Mouse (Mus musculus) hindbrain, embryonic 16.5 days (tissue): ENCODE measurements at regions not wholly inside any gene's neighbourhood (a gene's known extent, or its start where the extent isn't known, plus 50 kb on each side); places are given as distances from the start of the nearest gene placed in this dataset.

Experiments used
- ATAC-seq: fragments of 200-750 bp; cut with Nextera tagmentation; 2 replicates; pipeline ENCODE4 v1.8.0; 2017; ENCODE audit warnings: moderate TSS enrichment, moderate library complexity
- H3K27ac ChIP-seq: fragments of 300-500 bp; sonication (generic); 2 replicates; pipeline ENCODE4 v1.5.1; 2014; ENCODE audit warnings: low read depth, mild to moderate bottlenecking, control low read depth, low read length, moderate library complexity
- H3K27me3 ChIP-seq: fragments of 300-500 bp; sonication (generic); replicated peaks from 2 replicates; pipeline ENCODE4 v1.6.1; 2014; ENCODE audit warnings: low read length; ENCODE audit not compliant: control insufficient read depth, insufficient read depth
- H3K36me3 ChIP-seq: fragments of 300-500 bp; sonication (generic); 2 replicates; pipeline ENCODE4 v1.6.1; 2014; ENCODE audit warnings: mild to moderate bottlenecking, low read length, moderate library complexity, mixed read lengths; ENCODE audit not compliant: control insufficient read depth, insufficient read depth
- H3K4me1 ChIP-seq: fragments of 300-500 bp; sonication (generic); 2 replicates; pipeline ENCODE4 v1.6.1; 2014; ENCODE audit warnings: low read depth, low read length; ENCODE audit not compliant: control insufficient read depth, insufficient read depth
- H3K4me2 ChIP-seq: fragments of 300-500 bp; sonication (generic); 2 replicates; pipeline ENCODE4 v1.6.1; 2014; ENCODE audit warnings: mild to moderate bottlenecking, low read length, control low read depth, moderate library complexity
- H3K4me3 ChIP-seq: fragments of 300-500 bp; sonication (generic); 2 replicates; pipeline ENCODE4 v1.5.1; 2014; ENCODE audit warnings: mild to moderate bottlenecking, low read length, control low read depth, moderate library complexity
- H3K9ac ChIP-seq: fragments of 300-500 bp; sonication (generic); 2 replicates; pipeline ENCODE4 v1.6.1; 2014; ENCODE audit warnings: low read depth, mild to moderate bottlenecking, control low read depth, low read length, moderate library complexity
- H3K9me3 ChIP-seq: fragments of 300-500 bp; sonication (generic); 2 replicates; pipeline ENCODE4 v1.6.1; 2014; ENCODE audit warnings: mild to moderate bottlenecking, low read length, moderate library complexity; ENCODE audit not compliant: control insufficient read depth
- WGBS: fragments of 180-500 bp; shearing (Covaris S2); extraction: QIAGEN DNeasy Blood & Tissue Kit; methylation state at CpG from one replicate; pipeline ENCODE4 v1.1.7; 2014; 5-methylcytosine and 5-hydroxymethylcytosine counted together

DNA sequence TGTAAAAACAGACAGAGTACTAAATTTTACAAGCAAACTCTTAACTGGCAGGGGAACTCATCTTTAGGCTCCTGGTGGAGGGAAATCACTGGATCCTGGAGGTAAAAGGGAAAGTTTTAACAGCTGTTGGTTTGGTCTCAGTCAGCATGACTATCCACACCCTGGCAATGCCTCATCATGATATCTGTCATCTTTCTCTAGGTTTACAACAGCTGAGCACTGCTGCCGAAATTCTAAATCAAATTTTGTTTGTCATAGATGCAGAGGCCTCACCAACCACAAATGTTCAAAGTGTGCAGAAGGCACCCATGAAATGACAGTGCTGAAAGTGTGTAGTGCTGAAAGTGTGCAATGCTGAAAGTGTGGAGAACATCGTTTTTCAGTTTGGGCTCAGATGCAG, 180.6 kb upstream of the Lpp start:
- H3K9me3 ChIP-seq, result no peaks in the 10 kb centered on the region
- no peaks in the 10 kb centered on the region for H3K4me1 ChIP-seq
- no peak for ATAC-seq
- H3K27me3 ChIP-seq, result no peaks in the 10 kb centered on the region
- H3K36me3 ChIP-seq, result no peaks in the 10 kb centered on the region
- H3K4me2 ChIP-seq, result no peak overlapping the region
- WGBS, result 89% methylated on average over 2 of the region's 2 CpGs
- no peak overlapping the region for H3K9ac ChIP-seq
- H3K27ac ChIP-seq, result no peak overlapping the region
- H3K4me3 ChIP-seq, result no peak overlapping the region

DNA sequence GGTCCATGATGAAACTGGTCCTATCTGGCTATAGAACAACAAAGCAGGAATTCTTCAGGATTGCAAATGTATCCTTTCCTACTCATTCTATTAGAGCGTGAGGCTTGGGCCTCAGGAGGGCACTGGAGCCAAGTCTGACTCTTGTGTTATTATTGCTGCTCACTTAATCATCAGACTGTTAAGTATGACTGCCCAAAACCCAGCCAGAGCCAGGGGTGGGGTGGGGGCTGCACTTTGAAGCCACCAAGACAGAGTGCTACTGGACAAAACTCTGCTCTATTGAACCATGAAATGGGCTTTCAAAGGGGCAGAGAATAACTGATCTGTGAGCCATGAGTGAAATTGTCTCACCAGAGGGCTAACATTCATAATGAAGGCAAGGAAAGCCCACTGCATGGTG, 181.7 kb upstream of the Lpp start:
- H3K4me3 ChIP-seq, result no peak overlapping the region
- H3K9me3 ChIP-seq, result no peaks in the 10 kb centered on the region
- no peak overlapping the region for H3K9ac ChIP-seq
- H3K36me3 ChIP-seq, result no peaks in the 10 kb centered on the region
- ATAC-seq, result no peak
- H3K4me2 ChIP-seq, result no peak overlapping the region
- WGBS, result 46% methylated on average over 1 of the region's 1 CpGs
- H3K4me1 ChIP-seq, result no peaks in the 10 kb centered on the region
- H3K27me3 ChIP-seq, result no peaks in the 10 kb centered on the region
- no peak overlapping the region for H3K27ac ChIP-seq

DNA sequence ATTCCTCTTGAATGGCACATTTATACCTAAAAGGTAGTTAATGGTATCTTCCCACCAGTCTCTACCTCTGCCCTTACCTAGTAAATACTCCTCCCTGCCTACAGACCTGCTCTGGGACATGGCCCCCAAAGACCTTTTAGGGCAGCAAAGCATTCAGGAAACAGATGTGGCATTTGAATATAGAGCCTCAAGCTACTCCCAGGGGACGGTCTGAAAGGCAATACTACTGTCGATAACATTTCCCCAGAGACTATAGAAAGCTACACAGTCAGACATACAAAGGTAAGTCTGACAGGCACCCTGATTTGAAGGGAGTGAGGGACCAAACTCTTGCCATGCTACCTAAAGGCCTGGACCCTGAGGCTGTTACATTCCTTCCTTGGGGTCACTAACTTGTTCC, 184.4 kb upstream of the Lpp start:
- Histone ChIP-seq H3K9me3 (no peaks in the 10 kb centered on the region), H3K9ac (no peak overlapping the region), H3K27me3 (no peaks in the 10 kb centered on the region), H3K4me1 (no peaks in the 10 kb centered on the region), H3K4me3 (no peak overlapping the region), H3K4me2 (no peak overlapping the region), H3K36me3 (no peaks in the 10 kb centered on the region), H3K27ac (no peak overlapping the region)
- 71% methylated on average over 2 of the region's 2 CpGs for WGBS
- no peak for ATAC-seq

DNA sequence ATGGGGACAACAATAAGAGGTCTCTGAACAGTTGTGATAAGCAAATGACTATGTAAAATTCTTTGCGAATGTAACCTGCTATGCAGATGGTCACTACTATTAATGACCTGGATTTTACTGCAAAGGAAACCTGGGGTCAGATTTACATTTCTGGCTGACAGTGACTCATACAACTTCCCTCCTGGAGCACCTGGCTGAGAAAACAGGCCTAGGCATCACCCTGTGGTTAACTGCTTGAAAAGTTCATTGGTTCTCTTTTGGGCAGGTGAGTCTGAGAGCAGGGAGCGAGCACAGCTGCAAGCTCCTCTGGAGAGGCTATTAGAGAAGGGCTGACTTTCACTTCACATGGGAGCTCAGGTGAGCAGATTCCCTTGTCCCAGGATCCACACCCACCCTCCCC, 185.2 kb upstream of the Lpp start:
- H3K27ac ChIP-seq, result no peak overlapping the region
- no peaks in the 10 kb centered on the region for H3K27me3 ChIP-seq
- H3K9ac ChIP-seq, result no peak overlapping the region
- no peak for ATAC-seq
- H3K4me2 ChIP-seq, result no peak overlapping the region
- 96% methylated on average over 2 of the region's 2 CpGs for WGBS
- no peaks in the 10 kb centered on the region for H3K9me3 ChIP-seq
- no peaks in the 10 kb centered on the region for H3K36me3 ChIP-seq
- no peaks in the 10 kb centered on the region for H3K4me1 ChIP-seq
- no peak overlapping the region for H3K4me3 ChIP-seq

DNA sequence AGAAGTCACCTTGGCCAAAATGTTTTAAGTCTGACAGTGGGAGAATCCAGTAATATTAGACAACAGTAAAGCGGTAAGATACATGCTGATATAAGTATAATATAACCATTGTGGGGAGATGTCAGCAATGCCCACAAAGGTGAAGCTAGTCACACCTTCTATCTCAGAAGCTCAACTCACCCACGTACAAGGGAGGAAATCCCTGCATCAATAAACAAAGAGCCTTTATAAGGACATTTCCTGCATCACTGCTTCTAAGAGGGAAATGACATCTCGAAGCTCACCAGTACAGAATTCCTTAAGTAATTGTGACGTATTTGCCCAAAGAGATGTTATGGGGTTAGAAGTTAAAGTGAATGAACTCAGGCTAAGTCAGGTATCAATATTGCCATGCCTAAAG, 186.3 kb upstream of the Lpp start:
- Histone ChIP-seq H3K4me1 (no peaks in the 10 kb centered on the region), H3K27ac (no peak overlapping the region), H3K36me3 (no peaks in the 10 kb centered on the region), H3K9ac (no peak overlapping the region), H3K4me3 (no peak overlapping the region), H3K4me2 (no peak overlapping the region), H3K27me3 (no peaks in the 10 kb centered on the region), H3K9me3 (no peaks in the 10 kb centered on the region)
- ATAC-seq, result no peak
- WGBS, result 49% methylated on average over 4 of the region's 4 CpGs

DNA sequence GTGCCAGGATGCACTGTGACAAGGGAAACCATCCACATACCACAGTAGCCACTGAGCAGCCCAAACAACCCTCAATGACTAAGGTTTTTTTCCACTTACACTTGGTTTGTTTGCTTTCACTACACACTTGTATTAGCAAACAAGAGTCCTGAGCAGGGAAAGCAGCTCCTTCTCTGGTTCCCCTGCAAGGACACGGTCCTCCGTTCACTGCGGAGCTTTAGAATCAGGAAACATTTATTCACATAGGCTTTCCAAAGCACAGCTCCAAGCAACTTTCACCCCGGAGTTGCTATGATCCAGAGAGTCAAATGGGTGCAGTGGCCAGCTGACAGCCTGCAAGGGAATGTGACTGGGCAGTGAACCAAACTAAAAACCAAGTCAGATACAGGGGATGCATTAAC, 186.8 kb upstream of the Lpp start:
- Histone ChIP-seq H3K9me3 (no peaks in the 10 kb centered on the region), H3K4me3 (no peak overlapping the region), H3K9ac (no peak overlapping the region), H3K27me3 (no peaks in the 10 kb centered on the region), H3K27ac (no peak overlapping the region), H3K36me3 (no peaks in the 10 kb centered on the region), H3K4me1 (no peaks in the 10 kb centered on the region), H3K4me2 (no peak overlapping the region; the same call in 1 of the 2 replicates)
- ATAC-seq, result no peak
- WGBS, result 65% methylated on average over 4 of the region's 4 CpGs

DNA sequence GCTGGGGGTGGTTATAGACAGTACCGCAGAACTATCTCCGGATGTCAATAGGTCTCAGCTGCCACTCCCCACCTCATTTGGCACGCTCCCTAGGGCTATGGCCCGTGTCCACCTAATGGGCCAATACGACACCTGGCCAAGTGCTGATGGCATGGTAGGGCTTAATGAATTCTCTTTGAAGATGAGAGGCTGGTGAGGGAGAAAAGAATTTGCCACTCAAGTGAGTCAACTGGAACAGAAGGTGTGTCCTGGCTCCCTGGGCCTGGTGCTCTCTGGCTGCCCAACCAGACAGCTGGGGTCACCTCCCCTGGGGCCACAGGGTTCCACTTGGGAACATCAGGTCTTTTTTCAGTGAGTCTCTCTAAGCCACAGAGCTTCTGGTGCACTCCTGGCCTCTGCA, 187.7 kb upstream of the Lpp start:
- Histone ChIP-seq H3K4me3 (no peak overlapping the region), H3K9me3 (no peaks in the 10 kb centered on the region), H3K4me1 (no peaks in the 10 kb centered on the region), H3K9ac (no peak overlapping the region), H3K4me2 (no peak overlapping the region), H3K27me3 (no peaks in the 10 kb centered on the region), H3K36me3 (no peaks in the 10 kb centered on the region), H3K27ac (no peak overlapping the region)
- no peak for ATAC-seq
- 85% methylated on average over 5 of the region's 5 CpGs for WGBS

DNA sequence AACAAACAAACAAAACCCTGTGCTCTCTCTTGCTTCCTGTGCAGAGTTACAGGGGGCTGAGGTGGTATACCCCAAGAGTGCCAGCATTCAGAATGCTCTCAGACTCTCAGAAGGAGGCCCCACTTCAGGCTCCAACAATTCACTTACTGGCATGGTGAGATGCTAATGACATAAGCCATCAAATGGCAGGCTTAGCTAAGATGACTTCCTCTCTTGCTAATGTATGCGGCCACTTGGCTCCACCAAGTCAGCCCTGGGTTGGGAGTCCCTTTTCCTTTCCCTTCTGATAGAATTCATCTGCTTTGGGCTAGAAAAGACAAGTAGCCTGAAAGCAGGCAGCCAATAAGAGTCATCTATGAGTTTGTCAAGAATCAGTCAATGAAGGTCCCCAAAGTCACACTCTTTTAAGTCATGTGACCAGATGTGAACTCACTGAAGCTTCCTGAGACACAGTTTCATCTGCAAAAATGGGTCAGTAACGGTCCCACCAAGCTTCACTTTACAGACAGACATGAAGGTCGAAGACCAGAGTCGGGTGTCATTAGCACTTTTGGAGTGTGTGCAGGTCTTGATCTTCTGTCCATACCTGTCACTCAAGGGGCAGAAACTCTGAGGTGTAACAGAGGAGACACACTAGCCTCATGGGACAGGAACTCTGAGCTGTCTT, 189.1 kb upstream of the Lpp start:
- Histone ChIP-seq H3K4me3 (no peak overlapping the region), H3K9ac (no peak overlapping the region), H3K4me2 (no peak overlapping the region), H3K9me3 (no peaks in the 10 kb centered on the region), H3K4me1 (no peaks in the 10 kb centered on the region), H3K36me3 (no peaks in the 10 kb centered on the region), H3K27ac (no peak overlapping the region), H3K27me3 (no peaks in the 10 kb centered on the region)
- WGBS, result 92% methylated on average over 4 of the region's 4 CpGs
- no peak for ATAC-seq

DNA sequence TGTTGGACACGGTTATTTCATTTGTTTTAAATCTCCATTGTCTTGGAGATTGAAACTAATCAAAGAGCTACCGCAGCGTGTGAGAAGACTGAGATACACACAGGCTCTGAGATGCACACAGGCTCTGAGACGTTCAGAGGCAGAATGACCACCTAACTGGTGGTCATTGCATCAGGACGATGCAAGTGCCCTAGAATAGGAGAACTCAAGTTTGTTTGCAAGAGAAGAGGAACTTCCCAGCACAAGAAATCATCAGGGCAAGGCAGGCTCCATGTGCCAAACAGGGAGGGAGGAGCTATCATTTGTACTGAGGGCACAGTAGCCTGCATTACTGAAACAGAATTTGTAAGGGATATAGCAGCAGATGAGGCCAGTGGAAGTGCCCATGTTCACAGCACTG, 190.7 kb upstream of the Lpp start:
- Histone ChIP-seq H3K9ac (no peak overlapping the region), H3K4me1 (no peaks in the 10 kb centered on the region), H3K9me3 (no peaks in the 10 kb centered on the region), H3K27ac (no peak overlapping the region), H3K4me2 (no peak overlapping the region), H3K4me3 (no peak overlapping the region), H3K36me3 (no peaks in the 10 kb centered on the region), H3K27me3 (no peaks in the 10 kb centered on the region)
- no peak for ATAC-seq
- 85% methylated on average over 5 of the region's 5 CpGs for WGBS

DNA sequence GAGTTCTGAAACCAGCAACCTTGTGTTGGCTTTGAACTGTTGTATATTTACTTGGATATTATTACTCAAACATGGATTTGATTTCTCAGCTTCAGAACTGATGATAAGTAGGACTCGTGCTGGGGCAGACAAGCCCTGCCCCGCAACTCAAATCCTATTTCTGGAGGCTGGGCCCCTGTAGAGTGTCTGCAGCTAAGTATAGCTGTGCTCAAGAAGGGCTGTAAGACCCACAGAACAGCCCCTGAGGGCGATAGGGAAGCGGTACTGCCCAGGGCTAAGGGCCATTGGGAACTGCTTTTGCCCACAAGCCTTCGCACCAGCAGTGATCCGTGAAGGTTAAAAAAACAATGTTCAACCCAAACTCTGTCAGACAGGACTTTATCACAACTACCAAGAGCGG, 191.9 kb upstream of the Lpp start:
- no peak overlapping the region for H3K9ac ChIP-seq
- H3K4me1 ChIP-seq, result no peaks in the 10 kb centered on the region
- H3K27me3 ChIP-seq, result no peaks in the 10 kb centered on the region
- ATAC-seq, result no peak
- 86% methylated on average over 7 of the region's 7 CpGs for WGBS
- H3K27ac ChIP-seq, result no peak overlapping the region
- H3K4me3 ChIP-seq, result no peak overlapping the region
- no peak overlapping the region for H3K4me2 ChIP-seq
- H3K36me3 ChIP-seq, result no peaks in the 10 kb centered on the region
- no peaks in the 10 kb centered on the region for H3K9me3 ChIP-seq
